Mouse (Mus musculus) bone marrow macrophage, adult 2 months (primary cell): ENCODE data around the gene Lgals4.

Experiments used
- CTCF ChIP-seq: IDR thresholded peaks from 2 replicates; pipeline ENCODE4 v1.5.1; 2012; ENCODE audit warnings: low read depth, mild to moderate bottlenecking, low read length, moderate library complexity
- POLR2A ChIP-seq: IDR thresholded peaks from 2 replicates; pipeline ENCODE4 v1.6.1; 2012; ENCODE audit warnings: mild to moderate bottlenecking, low read depth, low read length, borderline replicate concordance

- TF ChIP-seq CTCF (no peak), POLR2A (no peak)
Measured at GRCm38 (mm10) chr7:28888701-28889161, 55.1 kb downstream of the Lgals4 start.
